Comparison of ENCODE assay signal across 20 mouse cellular contexts in genomic region chr9:27665659-27666058, GRCm38 (mm10).
DNase-seq lines count a peak whose midpoint lies in the region; ATAC-seq lines count a peak whose summit lies in the region.
"Had no signal": no experiment of that assay in that cellular context is flagged by ENCODE, and none has a peak within 500 bp of the region (broad histone marks: within the 10 kb centered on the region; RNA-seq: fewer than 3 reads in every experiment).

No protein-coding gene starts in this region.

- H3K4me2 ChIP-seq in liver, embryonic 13.5 days: peak overlapping the region; percentile 21; the same call in 1 of the 2 replicates
- H3K4me2 ChIP-seq: limb, embryonic 13.5 days; midbrain, embryonic 15.5 days had no signal

- no peak overlapping the region for H3K4me3 ChIP-seq in liver, embryonic 13.5 days (replicated peaks)
- H3K4me3 ChIP-seq: heart, adult 2 months; limb, embryonic 13.5 days; midbrain, embryonic 15.5 days had no signal

- DNase-seq in layer of hippocampus, adult 18-20 months (ENCODE audit: low spot score in 2 of 2): peak; percentile 17 to 60
- no peak for DNase-seq in layer of hippocampus, postnatal 14 days (ENCODE audit: low spot score in 2 of 2)
- peak; percentile 2 for DNase-seq in 3T3-L1 (ENCODE audit: low read depth, low spot score)
- peak; percentile 82 for DNase-seq in Muller cell, postnatal 12 days (ENCODE audit: inconsistent ontology term)
- DNase-seq in liver, embryonic 13.5 days: peak; percentile 39
- no peak for DNase-seq in spleen, postnatal 10 days (ENCODE audit: low spot score in 2 of 2)
- DNase-seq in gastrocnemius, adult 8-10 months (ENCODE audit: low spot score in 2 of 2): no peak
- no peak for DNase-seq in right cerebral cortex, postnatal 4 days
- DNase-seq: cerebellum, adult 8-10 months; heart, adult 2 months; heart, postnatal 10 days; kidney, adult 18-20 months; kidney, postnatal 25 days; thymus, postnatal 36 days had no signal

- no peaks in the 10 kb centered on the region for H3K27me3 ChIP-seq in liver, embryonic 13.5 days
- H3K27me3 ChIP-seq: limb, embryonic 13.5 days; midbrain, embryonic 15.5 days had no signal

- peaks cover 37% of the 10 kb centered on the region for H3K4me1 ChIP-seq in liver, embryonic 13.5 days (replicated peaks)
- H3K4me1 ChIP-seq: limb, embryonic 13.5 days had no signal

- no peaks in the 10 kb centered on the region for H3K9me3 ChIP-seq in liver, embryonic 13.5 days (replicated peaks)
- H3K9me3 ChIP-seq: limb, embryonic 13.5 days; midbrain, embryonic 15.5 days had no signal

- 26% methylated on average over 2 of the region's 2 CpGs for WGBS in liver, embryonic 13.5 days (ENCODE audit: insufficient replicate concordance)

- no peaks in the 10 kb centered on the region for H3K36me3 ChIP-seq in liver, embryonic 13.5 days
- H3K36me3 ChIP-seq: limb, embryonic 13.5 days; midbrain, embryonic 15.5 days had no signal

- peak overlapping the region; percentile 73 for H3K27ac ChIP-seq in liver, embryonic 13.5 days
- H3K27ac ChIP-seq: heart, adult 2 months; limb, embryonic 13.5 days; macrophage; midbrain, embryonic 15.5 days; stomach, postnatal 0 days had no signal

- no peak overlapping the region for H3K9ac ChIP-seq in liver, embryonic 13.5 days
- H3K9ac ChIP-seq: limb, embryonic 13.5 days; midbrain, embryonic 15.5 days had no signal

- ATAC-seq in liver, embryonic 13.5 days (ENCODE audit: low read depth): peak; percentile 87
- ATAC-seq: forebrain, embryonic 14.5 days; hindbrain, embryonic 16.5 days; midbrain, embryonic 15.5 days had no signal

Comparison
In these comparisons a context has a peak if more than half of its experiments do, and no peak if none do; other contexts are left out.
1. DNase-seq: peak in layer of hippocampus, adult 18-20 months (2 of 2), 3T3-L1 (single experiment), Muller cell, postnatal 12 days (single experiment) and liver, embryonic 13.5 days (single experiment); none in layer of hippocampus, postnatal 14 days (0 of 2), spleen, postnatal 10 days (0 of 2), gastrocnemius, adult 8-10 months (0 of 2) and right cerebral cortex, postnatal 4 days (single experiment).